Mouse (Mus musculus) lung, postnatal 10 days (tissue): ENCODE data around the gene Scg3.
"Not testable (repeated sequence)": the region's sequence is repeated elsewhere in the genome, so short reads cannot be mapped to it uniquely, and the experiment has no call there.

Source experiments
- DNase-seq: peaks from one replicate; pipeline ENCODE4 v3.0.0; 2021

The Scg3 gene

GRCm38 (mm10) chr9:75683426-75684191, at the start of gene Scg3:
Scg3 (minus strand) TSS chr9:75684056.
- peak; percentile 77 for DNase-seq

GRCm38 (mm10) chr9:75719952-75720687, 36.3 kb upstream of the Scg3 start:
- DNase-seq = peak; percentile 75

GRCm38 (mm10) chr9:75719481-75719880, 35.6 kb upstream of the Scg3 start:
- DNase-seq = peak; percentile 30

GRCm38 (mm10) chr9:75684772-75685171, 916 bp upstream of the Scg3 start:
- no peak for DNase-seq

- DNase-seq = no peak
These were observed 436 bp upstream of the Scg3 start for GRCm38 (mm10) chr9:75684292-75684691.

GRCm38 (mm10) chr9:75680606-75681005, 3.2 kb downstream of the Scg3 start:
- no peak for DNase-seq

GRCm38 (mm10) chr9:75679629-75680028, 4.2 kb downstream of the Scg3 start:
- no peak for DNase-seq

- DNase-seq = no peak
These were observed 5.5 kb downstream of the Scg3 start for GRCm38 (mm10) chr9:75678341-75678740.

- DNase-seq = no peak
These were observed 7.6 kb downstream of the Scg3 start for GRCm38 (mm10) chr9:75676226-75676625.

- no peak for DNase-seq
These were observed 11.1 kb downstream of the Scg3 start for GRCm38 (mm10) chr9:75672769-75673168.

- peak; percentile 11 for DNase-seq
These were observed 17.2 kb downstream of the Scg3 start for GRCm38 (mm10) chr9:75666612-75667011.

GRCm38 (mm10) chr9:75665364-75665763, 18.5 kb downstream of the Scg3 start:
- DNase-seq = no peak

GRCm38 (mm10) chr9:75660917-75661316, 22.9 kb downstream of the Scg3 start:
- no peak for DNase-seq

- not testable (repeated sequence) for DNase-seq
These were observed 27.4 kb downstream of the Scg3 start for GRCm38 (mm10) chr9:75656456-75656855.

- DNase-seq = no peak
These were observed 29.6 kb downstream of the Scg3 start for GRCm38 (mm10) chr9:75653981-75654911.

GRCm38 (mm10) chr9:75645405-75645804, 38.5 kb downstream of the Scg3 start:
- DNase-seq = no peak

GRCm38 (mm10) chr9:75634226-75634625, 49.6 kb downstream of the Scg3 start:
- DNase-seq = no peak

GRCm38 (mm10) chr9:75633603-75634002, 50.3 kb downstream of the Scg3 start:
- DNase-seq = no peak

GRCm38 (mm10) chr9:75632902-75633301, 51.0 kb downstream of the Scg3 start:
- peak; percentile 45 for DNase-seq

- no peak for DNase-seq
These were observed 51.7 kb downstream of the Scg3 start for GRCm38 (mm10) chr9:75632111-75632510.

- peak; percentile 16 for DNase-seq
These were observed 52.9 kb downstream of the Scg3 start for GRCm38 (mm10) chr9:75630823-75631454.

- DNase-seq = no peak
These were observed 57.6 kb downstream of the Scg3 start for GRCm38 (mm10) chr9:75626308-75626604.
